Mouse (Mus musculus): ENCODE data around the gene Gle1. TPM values are rescaled to one million over a fixed set of nuclear protein-coding genes. Genes with fewer than 3 reads are reported as not detected.
"Not testable (repeated sequence)": the region's sequence is repeated elsewhere in the genome, so short reads cannot be mapped to it uniquely, and the experiment has no call there.

The Gle1 gene
- polyA plus RNA-seq, 1 experiment, result 7.0 TPM

DNA sequence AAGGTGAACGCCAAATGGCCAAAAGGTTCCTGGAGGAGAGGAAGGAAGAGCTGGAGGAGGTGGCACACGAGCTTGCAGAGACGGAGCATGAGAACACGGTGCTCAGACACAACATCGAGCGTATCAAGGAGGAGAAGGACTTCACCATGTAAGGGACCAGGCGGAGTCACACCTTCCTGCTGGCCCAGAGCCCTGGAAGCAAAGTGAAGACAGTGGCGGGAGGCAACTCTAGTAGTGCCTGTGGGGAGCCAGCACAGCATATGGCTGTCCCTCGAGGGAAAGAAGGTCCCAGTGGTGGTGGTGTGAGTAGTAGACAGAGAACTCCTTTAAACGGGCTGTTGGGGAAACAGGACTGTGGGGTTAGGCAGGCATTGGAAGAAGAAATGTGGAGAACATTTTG lies 33.0 kb upstream of the Gle1 start:
- H3K36me3 ChIP-seq (ENCODE audit: control insufficient read depth), result peaks cover 100% of the 10 kb centered on the region

DNA sequence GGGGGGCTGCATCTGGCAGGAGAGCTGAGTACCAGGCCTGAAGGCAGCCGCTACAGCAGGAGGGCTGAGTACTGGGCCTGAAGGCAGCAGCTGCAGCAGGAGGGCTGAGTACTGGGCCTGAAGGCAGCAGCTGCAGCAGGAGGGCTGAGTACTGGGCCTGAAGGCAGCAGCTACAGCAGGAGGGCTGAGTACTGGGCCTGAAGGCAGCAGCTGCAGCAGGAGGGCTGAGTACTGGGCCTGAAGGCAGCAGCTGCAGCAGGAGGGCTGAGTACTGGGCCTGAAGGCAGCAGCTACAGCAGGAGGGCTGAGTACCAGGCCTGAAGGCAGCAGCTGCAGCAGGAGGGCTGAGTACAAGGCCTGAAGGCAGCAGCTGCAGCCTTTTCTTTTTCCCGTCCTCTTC lies 27.1 kb upstream of the Gle1 start:
- not testable (repeated sequence) for H3K4me3 ChIP-seq (replicated peaks); H3K9me3 ChIP-seq (ENCODE audit: control insufficient read depth, low read length); H3K4me1 ChIP-seq (ENCODE audit: control insufficient read depth); H3K27me3 ChIP-seq (ENCODE audit: control insufficient read depth)
- peaks cover 95% of the 10 kb centered on the region for H3K36me3 ChIP-seq (ENCODE audit: control insufficient read depth)

More for the DNA sequence above, 33.0 kb upstream of the Gle1 start:
- TF ChIP-seq GATA1 (IDR thresholded peaks at IDR 0.05; ENCODE audit: low read length), result no peak
- no peak for TF ChIP-seq TAL1 (IDR thresholded peaks at IDR 0.05; ENCODE audit: low read length)
- Histone ChIP-seq H3K27me3 (ENCODE audit: control insufficient read depth) (no peaks in the 10 kb centered on the region), H3K9me3 (ENCODE audit: control insufficient read depth, low read length) (no peaks in the 10 kb centered on the region), H3K4me1 (ENCODE audit: control insufficient read depth) (no peaks in the 10 kb centered on the region), H3K4me3 (replicated peaks) (no peak overlapping the region)

DNA sequence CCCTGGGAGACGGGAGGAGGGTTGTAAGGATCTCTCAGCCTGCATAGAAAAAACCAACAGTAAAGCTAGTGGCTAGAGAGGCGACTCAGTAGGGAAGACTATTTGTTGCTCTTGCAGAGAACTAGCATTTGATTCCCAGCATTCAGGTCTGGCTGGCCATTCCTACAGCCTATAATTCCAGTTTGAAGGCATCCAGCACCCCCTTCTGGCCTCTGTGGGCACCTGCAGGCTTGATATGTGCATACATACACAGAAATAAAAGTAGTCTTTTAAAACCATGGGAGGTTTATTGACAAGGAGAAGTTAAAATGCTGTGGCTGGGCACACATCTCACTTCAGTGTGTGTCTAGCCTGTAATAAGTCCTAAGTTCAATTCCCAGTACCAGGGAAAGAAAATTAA lies 25.2 kb upstream of the Gle1 start:
- Histone ChIP-seq H3K9me3 (ENCODE audit: control insufficient read depth, low read length) (no peaks in the 10 kb centered on the region), H3K4me3 (replicated peaks) (no peak overlapping the region), H3K36me3 (ENCODE audit: control insufficient read depth) (peaks cover 94% of the 10 kb centered on the region), H3K4me1 (ENCODE audit: control insufficient read depth) (0 out of 2 replicates have a peak, but pooled peaks cover 1% of the 10 kb centered on the region), H3K27me3 (ENCODE audit: control insufficient read depth) (no peaks in the 10 kb centered on the region)
- TF ChIP-seq GATA1 (IDR thresholded peaks at IDR 0.05; ENCODE audit: low read length) (no peak), TAL1 (IDR thresholded peaks at IDR 0.05; ENCODE audit: low read length) (no peak)

DNA sequence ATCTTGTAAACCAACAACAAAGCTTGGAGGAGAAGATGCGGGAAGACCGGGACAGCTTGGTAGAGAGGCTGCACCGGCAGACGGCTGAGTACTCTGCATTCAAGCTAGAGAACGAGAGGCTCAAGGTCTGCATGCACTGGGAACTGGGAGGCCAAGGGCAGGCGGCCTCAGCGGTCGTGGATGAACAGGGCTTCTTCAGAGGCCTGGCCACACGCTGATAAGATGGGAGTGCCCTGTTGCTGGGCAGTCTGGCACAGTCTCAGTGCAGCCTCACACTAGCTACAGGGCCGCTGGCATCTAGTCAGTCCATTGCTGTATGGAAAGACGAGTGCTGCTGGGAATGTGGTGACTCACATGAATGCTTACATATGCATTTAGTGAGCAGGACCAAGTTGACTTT lies 17.6 kb upstream of the Gle1 start:
- TF ChIP-seq GATA1 (IDR thresholded peaks at IDR 0.05; ENCODE audit: low read length) (no peak), TAL1 (IDR thresholded peaks at IDR 0.05; ENCODE audit: low read length) (peak; percentile 49; the same call in 2 of the 3 replicates)
- H3K9me3 ChIP-seq (ENCODE audit: control insufficient read depth, low read length), result no peaks in the 10 kb centered on the region
- H3K4me1 ChIP-seq (ENCODE audit: control insufficient read depth), result peaks cover 34% of the 10 kb centered on the region
- peaks cover 97% of the 10 kb centered on the region for H3K36me3 ChIP-seq (ENCODE audit: control insufficient read depth)
- H3K4me3 ChIP-seq (replicated peaks), result peak overlapping the region; percentile 24
- no peaks in the 10 kb centered on the region for H3K27me3 ChIP-seq (ENCODE audit: control insufficient read depth)

DNA sequence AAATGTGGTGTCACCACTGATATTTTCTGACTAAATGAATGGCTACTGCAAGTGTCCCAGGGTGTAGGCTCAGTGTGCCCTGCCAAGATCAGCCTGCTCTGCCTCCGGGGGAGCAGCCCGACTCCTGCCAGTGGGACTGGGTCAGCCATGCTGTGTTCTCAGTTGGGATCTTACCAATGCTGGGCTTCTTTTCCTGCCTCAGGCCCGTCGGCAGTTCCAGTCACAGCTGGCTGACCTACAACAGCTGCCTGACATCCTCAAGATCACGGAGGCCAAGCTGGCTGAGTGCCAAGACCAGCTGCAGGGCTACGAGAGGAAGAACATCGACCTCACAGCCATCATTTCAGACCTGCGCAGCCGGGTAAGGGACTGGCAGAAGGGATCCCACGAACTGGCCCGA lies 13.2 kb upstream of the Gle1 start:
- Histone ChIP-seq H3K4me1 (ENCODE audit: control insufficient read depth) (peaks cover 18% of the 10 kb centered on the region), H3K9me3 (ENCODE audit: control insufficient read depth, low read length) (no peaks in the 10 kb centered on the region), H3K27me3 (ENCODE audit: control insufficient read depth) (no peaks in the 10 kb centered on the region), H3K36me3 (ENCODE audit: control insufficient read depth) (peaks cover 97% of the 10 kb centered on the region), H3K4me3 (replicated peaks) (no peak overlapping the region)
- TF ChIP-seq TAL1 (IDR thresholded peaks at IDR 0.05; ENCODE audit: low read length) (no peak), GATA1 (IDR thresholded peaks at IDR 0.05; ENCODE audit: low read length) (no peak)

DNA sequence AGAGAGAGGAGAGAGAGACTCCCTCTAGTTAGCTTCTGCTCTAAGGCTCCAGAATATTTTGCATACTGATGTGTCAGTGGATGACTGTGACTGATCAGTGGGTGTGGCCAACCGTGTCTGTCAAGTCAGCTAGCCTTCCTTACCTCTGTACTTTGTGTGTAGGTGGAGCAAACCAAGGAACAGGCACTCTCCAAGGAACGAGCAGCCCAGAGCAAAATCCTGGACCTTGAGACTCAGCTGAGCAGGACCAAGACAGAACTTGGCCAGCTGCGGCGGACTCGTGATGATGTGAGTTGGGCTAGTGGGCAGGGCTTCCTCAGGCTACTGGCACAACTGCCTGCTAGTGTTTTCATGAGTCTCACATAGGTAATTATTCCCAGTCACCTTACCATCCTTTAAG lies 8.7 kb upstream of the Gle1 start:
- peaks cover 99% of the 10 kb centered on the region for H3K36me3 ChIP-seq (ENCODE audit: control insufficient read depth)
- peaks cover 3% of the 10 kb centered on the region; the same call in 1 of the 2 replicates for H3K4me1 ChIP-seq (ENCODE audit: control insufficient read depth)
- H3K27me3 ChIP-seq (ENCODE audit: control insufficient read depth), result no peaks in the 10 kb centered on the region
- no peaks in the 10 kb centered on the region for H3K9me3 ChIP-seq (ENCODE audit: control insufficient read depth, low read length)
- H3K4me3 ChIP-seq (replicated peaks), result no peak overlapping the region
- TF ChIP-seq GATA1 (IDR thresholded peaks at IDR 0.05; ENCODE audit: low read length), result no peak
- TF ChIP-seq TAL1 (IDR thresholded peaks at IDR 0.05; ENCODE audit: low read length), result no peak

DNA sequence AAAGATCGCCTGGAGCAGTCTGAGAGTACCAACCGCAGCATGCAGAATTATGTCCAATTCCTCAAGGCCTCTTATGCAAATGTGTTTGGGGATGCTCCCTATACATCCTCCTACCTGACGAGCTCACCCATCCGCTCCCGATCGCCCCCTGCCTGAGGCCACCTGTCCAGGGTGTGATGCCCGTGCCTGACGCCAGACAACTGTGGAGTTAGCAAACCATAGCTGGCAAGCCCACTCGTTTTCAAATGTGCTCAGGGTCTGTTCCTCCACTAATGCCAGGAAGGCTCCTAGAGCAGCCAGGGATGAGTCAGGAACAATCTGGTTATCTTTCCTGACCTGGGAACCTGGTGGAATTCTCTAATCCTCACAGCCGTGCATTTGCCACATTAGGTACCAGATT lies 4.7 kb upstream of the Gle1 start:
- Histone ChIP-seq H3K4me3 (replicated peaks) (no peak overlapping the region), H3K9me3 (ENCODE audit: control insufficient read depth, low read length) (no peaks in the 10 kb centered on the region), H3K4me1 (ENCODE audit: control insufficient read depth) (peaks cover 11% of the 10 kb centered on the region), H3K36me3 (ENCODE audit: control insufficient read depth) (peaks cover 63% of the 10 kb centered on the region), H3K27me3 (ENCODE audit: control insufficient read depth) (no peaks in the 10 kb centered on the region)
- TF ChIP-seq TAL1 (IDR thresholded peaks at IDR 0.05; ENCODE audit: low read length), result no peak
- no peak for TF ChIP-seq GATA1 (IDR thresholded peaks at IDR 0.05; ENCODE audit: low read length)

DNA sequence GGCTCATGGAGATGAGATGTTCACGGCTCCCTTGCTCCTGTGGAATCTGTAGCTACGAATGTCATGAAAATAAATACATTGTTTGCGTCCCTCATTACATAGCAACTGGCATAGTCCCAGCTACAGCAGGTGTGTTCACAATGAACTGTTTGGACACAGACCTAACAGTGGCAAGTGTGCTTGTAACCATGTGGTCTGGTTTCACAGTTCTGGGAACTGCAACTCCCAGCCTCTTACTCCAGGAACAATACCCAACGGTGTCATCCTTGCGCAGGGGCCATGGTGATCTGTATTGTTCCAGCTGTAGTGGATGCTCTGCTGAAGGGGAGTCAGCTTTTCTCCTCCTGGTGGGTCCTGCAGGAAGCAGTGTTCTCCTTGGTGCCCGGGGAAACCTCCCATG lies 4.0 kb upstream of the Gle1 start:
- Histone ChIP-seq H3K27me3 (ENCODE audit: control insufficient read depth) (no peaks in the 10 kb centered on the region), H3K9me3 (ENCODE audit: control insufficient read depth, low read length) (no peaks in the 10 kb centered on the region), H3K36me3 (ENCODE audit: control insufficient read depth) (peaks cover 58% of the 10 kb centered on the region), H3K4me3 (replicated peaks) (no peak overlapping the region), H3K4me1 (ENCODE audit: control insufficient read depth) (peaks cover 18% of the 10 kb centered on the region)
- TF ChIP-seq GATA1 (IDR thresholded peaks at IDR 0.05; ENCODE audit: low read length) (no peak), TAL1 (IDR thresholded peaks at IDR 0.05; ENCODE audit: low read length) (no peak)

DNA sequence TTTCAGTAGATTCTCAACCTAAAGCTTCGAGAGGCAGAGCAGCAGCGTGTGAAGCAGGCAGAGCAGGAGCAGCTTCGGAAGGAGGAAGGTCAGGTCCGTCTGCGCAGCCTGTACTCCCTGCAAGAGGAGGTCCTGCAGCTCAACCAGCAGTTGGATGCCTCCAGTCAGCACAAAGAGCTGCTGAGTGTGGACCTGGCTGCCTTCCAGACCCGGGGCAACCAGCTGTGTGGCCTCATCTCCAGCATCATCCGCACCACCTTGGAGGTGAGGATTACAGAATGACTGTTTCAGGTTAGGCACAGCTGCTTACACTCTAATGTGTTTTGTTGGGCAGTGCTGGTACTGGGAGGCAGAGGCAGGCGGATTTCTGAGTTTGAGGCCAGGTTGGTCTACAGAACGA lies 4.8 kb downstream of the Gle1 start:
- H3K9me3 ChIP-seq (ENCODE audit: control insufficient read depth, low read length), result no peaks in the 10 kb centered on the region
- peaks cover 81% of the 10 kb centered on the region for H3K36me3 ChIP-seq (ENCODE audit: control insufficient read depth)
- H3K4me1 ChIP-seq (ENCODE audit: control insufficient read depth), result peaks cover 14% of the 10 kb centered on the region
- H3K4me3 ChIP-seq (replicated peaks), result no peak overlapping the region
- TF ChIP-seq TAL1 (IDR thresholded peaks at IDR 0.05; ENCODE audit: low read length), result no peak
- no peaks in the 10 kb centered on the region for H3K27me3 ChIP-seq (ENCODE audit: control insufficient read depth)

DNA sequence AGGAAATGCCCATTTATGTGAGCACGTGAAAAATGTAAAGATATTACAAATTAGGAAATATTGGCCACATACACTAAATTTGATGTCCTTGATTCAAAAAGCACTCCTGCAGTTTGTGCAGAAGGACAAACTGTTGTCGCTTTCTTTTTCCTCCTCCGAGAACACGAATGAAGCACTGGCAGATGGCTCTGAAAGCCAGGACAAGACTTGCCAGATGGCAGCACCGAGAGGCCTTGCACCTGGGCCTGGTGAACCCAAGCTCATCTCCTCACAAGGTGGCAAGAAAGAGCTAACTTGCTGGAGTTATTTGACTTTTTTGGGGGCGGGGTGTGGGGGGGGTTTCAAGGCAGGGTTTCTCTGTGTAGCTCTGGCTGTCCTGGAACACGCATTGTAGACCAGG lies 5.6 kb downstream of the Gle1 start:
- H3K36me3 ChIP-seq (ENCODE audit: control insufficient read depth), result peaks cover 88% of the 10 kb centered on the region
- H3K4me3 ChIP-seq (replicated peaks), result no peak overlapping the region
- H3K27me3 ChIP-seq (ENCODE audit: control insufficient read depth), result no peaks in the 10 kb centered on the region
- TF ChIP-seq TAL1 (IDR thresholded peaks at IDR 0.05; ENCODE audit: low read length) (no peak), GATA1 (IDR thresholded peaks at IDR 0.05; ENCODE audit: low read length) (no peak)
- H3K4me1 ChIP-seq (ENCODE audit: control insufficient read depth), result peaks cover 10% of the 10 kb centered on the region
- H3K9me3 ChIP-seq (ENCODE audit: control insufficient read depth, low read length), result no peaks in the 10 kb centered on the region
